Mouse (Mus musculus) myocyte (in vitro differentiated cells): ENCODE data around the gene Atp13a5. TPM values are rescaled to one million over a fixed set of nuclear protein-coding genes. Genes with fewer than 3 reads are reported as not detected.

Experiments
- H3K27me3 ChIP-seq: one replicate; pipeline ENCODE4 v1.6.1; 2011; ENCODE audit not compliant: control insufficient read depth, insufficient read depth, insufficient read length
- H3K36me3 ChIP-seq: one replicate; pipeline ENCODE4 v1.6.1; 2011; ENCODE audit not compliant: control insufficient read depth, insufficient read depth
- H3K4me2 ChIP-seq: one replicate; pipeline ENCODE4 v1.6.1; 2011; ENCODE audit warnings: low read depth, control low read depth
- H3K4me3 ChIP-seq: one replicate; pipeline ENCODE4 v1.5.1; 2011; ENCODE audit warnings: mild to moderate bottlenecking, control low read depth, moderate library complexity
- H3K79me2 ChIP-seq: one replicate; pipeline ENCODE4 v1.6.1; 2011; ENCODE audit not compliant: control insufficient read depth, insufficient read depth
- H3ac ChIP-seq: one replicate; pipeline ENCODE4 v1.6.1; 2011; ENCODE audit not compliant: control insufficient read depth, insufficient read length
- CEBPB ChIP-seq: IDR thresholded peaks from 2 replicates; pipeline ENCODE4 v1.6.1; 2011; ENCODE audit warnings: mild to moderate bottlenecking, moderate library complexity; ENCODE audit not compliant: poor library complexity, insufficient read depth, severe bottlenecking
- E2F4 ChIP-seq: IDR thresholded peaks from one replicate; pipeline ENCODE4 v1.6.1; 2011; ENCODE audit warnings: mild to moderate bottlenecking, control low read depth, moderate library complexity; ENCODE audit not compliant: insufficient read depth
- MAX ChIP-seq: IDR thresholded peaks from one replicate; pipeline ENCODE4 v1.6.1; 2011; ENCODE audit warnings: low read depth, mild to moderate bottlenecking, control low read depth
- MYOD1 ChIP-seq, 3 experiments: IDR thresholded peaks; one replicate each; pipeline ENCODE4 v1.6.1; 2011; ENCODE audit warnings: control low read depth in 2 of 3, low read depth in 2 of 3, mild to moderate bottlenecking in 2 of 3, moderate library complexity in 1 of 3; ENCODE audit not compliant: insufficient read length in 2 of 3, control insufficient read depth in 1 of 3
- MYOG ChIP-seq, 3 experiments: IDR thresholded peaks; one replicate each; pipeline ENCODE4 v1.6.1; 2011; ENCODE audit warnings: control low read depth in 2 of 3, low read depth in 2 of 3, mild to moderate bottlenecking in 2 of 3; ENCODE audit not compliant: insufficient read length in 2 of 3, control insufficient read depth in 1 of 3, insufficient read depth in 1 of 3
- POLR2A ChIP-seq: IDR thresholded peaks from one replicate; pipeline ENCODE4 v1.6.1; 2011; ENCODE audit warnings: low read depth, mild to moderate bottlenecking, control low read depth, moderate library complexity; ENCODE audit not compliant: insufficient read length
- POLR2AphosphoS2 ChIP-seq: IDR thresholded peaks from one replicate; pipeline ENCODE4 v1.6.1; 2011; ENCODE audit warnings: low read depth, control low read depth; ENCODE audit not compliant: insufficient read length
- REST ChIP-seq: IDR thresholded peaks from one replicate; pipeline ENCODE4 v1.6.1; 2011; ENCODE audit warnings: mild to moderate bottlenecking, control low read depth, moderate library complexity; ENCODE audit not compliant: insufficient read depth, insufficient read length
- SRF ChIP-seq: IDR thresholded peaks from one replicate; pipeline ENCODE4 v1.6.1; 2011; ENCODE audit warnings: low read depth; ENCODE audit not compliant: control insufficient read depth, insufficient read length
- TCF12 ChIP-seq: IDR thresholded peaks from one replicate; pipeline ENCODE4 v1.6.1; 2011; ENCODE audit warnings: mild to moderate bottlenecking, control low read depth; ENCODE audit not compliant: poor library complexity, insufficient read depth, severe bottlenecking
- TCF3 ChIP-seq: IDR thresholded peaks from one replicate; pipeline ENCODE4 v1.6.1; 2011; ENCODE audit warnings: low read depth, control low read depth; ENCODE audit not compliant: insufficient read length
- USF1 ChIP-seq: IDR thresholded peaks from one replicate; pipeline ENCODE4 v1.6.1; 2011; ENCODE audit warnings: low read depth, mild to moderate bottlenecking, control low read depth, moderate library complexity
- polyA plus RNA-seq: library from polyadenylated mRNA; unstranded; fragments of >200 nt; fragmentation: generic; extraction: Trizol; gene quantifications from one replicate; pipeline ENCODE4 v1.2.1, GENCODE M21; 2012; ENCODE audit warnings: missing spikeins

The Atp13a5 gene
- polyA plus RNA-seq, 1 experiment: 0.18 TPM

GRCm38 (mm10) chr16:29198461-29198860, 180.1 kb downstream of the Atp13a5 start:
- Histone ChIP-seq H3ac (no peak overlapping the region), H3K4me3 (no peak overlapping the region), H3K36me3 (no peaks in the 10 kb centered on the region), H3K79me2 (no peaks in the 10 kb centered on the region), H3K27me3 (no peaks in the 10 kb centered on the region), H3K4me2 (no peak overlapping the region)
- no peak for TF ChIP-seq SRF
- no peak for TF ChIP-seq USF1
- TF ChIP-seq POLR2A: no peak
- no peak for TF ChIP-seq TCF12
- no peak for TF ChIP-seq MYOD1 (IDR thresholded peaks at IDR 0.05; ENCODE audit: control insufficient read depth in 1 of 3, insufficient read length in 2 of 3, low read depth in 2 of 3)
- TF ChIP-seq CEBPB: no peak

GRCm38 (mm10) chr16:29195156-29195555, 183.4 kb downstream of the Atp13a5 start:
- no peak overlapping the region for H3K4me2 ChIP-seq
- TF ChIP-seq TCF12: no peak
- no peak for TF ChIP-seq MYOD1 (IDR thresholded peaks at IDR 0.05; ENCODE audit: control insufficient read depth in 1 of 3, insufficient read length in 2 of 3, low read depth in 2 of 3)
- TF ChIP-seq CEBPB: no peak
- TF ChIP-seq POLR2A: no peak
- no peak for TF ChIP-seq USF1
- no peak for TF ChIP-seq MYOG (IDR thresholded peaks at IDR 0.05; ENCODE audit: control insufficient read depth in 1 of 3, insufficient read depth in 1 of 3, insufficient read length in 2 of 3, low read depth in 2 of 3)
- no peak for TF ChIP-seq TCF3
- TF ChIP-seq SRF: no peak
- TF ChIP-seq E2F4: no peak
- TF ChIP-seq MAX: no peak
- TF ChIP-seq REST: no peak
- H3K4me3 ChIP-seq: no peak overlapping the region
- no peaks in the 10 kb centered on the region for H3K79me2 ChIP-seq
- no peak overlapping the region for H3ac ChIP-seq
- no peaks in the 10 kb centered on the region for H3K36me3 ChIP-seq
- H3K27me3 ChIP-seq: no peaks in the 10 kb centered on the region

GRCm38 (mm10) chr16:29193981-29194380, 184.6 kb downstream of the Atp13a5 start:
- H3K4me3 ChIP-seq: no peak overlapping the region
- H3K27me3 ChIP-seq: no peaks in the 10 kb centered on the region
- H3K4me2 ChIP-seq: no peak overlapping the region
- no peaks in the 10 kb centered on the region for H3K79me2 ChIP-seq
- no peak overlapping the region for H3ac ChIP-seq
- TF ChIP-seq POLR2A (no peak), SRF (no peak), REST (no peak), E2F4 (no peak), CEBPB (no peak), TCF3 (no peak), USF1 (no peak), MYOD1 (IDR thresholded peaks at IDR 0.05; ENCODE audit: control insufficient read depth in 1 of 3, insufficient read length in 2 of 3, low read depth in 2 of 3) (no peak), MYOG (IDR thresholded peaks at IDR 0.05; ENCODE audit: control insufficient read depth in 1 of 3, insufficient read depth in 1 of 3, insufficient read length in 2 of 3, low read depth in 2 of 3) (no peak), MAX (no peak), POLR2AphosphoS2 (no peak), TCF12 (no peak)
- no peaks in the 10 kb centered on the region for H3K36me3 ChIP-seq

GRCm38 (mm10) chr16:29192911-29193310, 185.6 kb downstream of the Atp13a5 start:
- no peaks in the 10 kb centered on the region for H3K27me3 ChIP-seq
- H3K4me3 ChIP-seq: no peak overlapping the region
- no peaks in the 10 kb centered on the region for H3K79me2 ChIP-seq
- H3K36me3 ChIP-seq: no peaks in the 10 kb centered on the region
- no peak for TF ChIP-seq POLR2A
- TF ChIP-seq MAX: no peak
- TF ChIP-seq USF1: no peak
- no peak overlapping the region for H3ac ChIP-seq
- H3K4me2 ChIP-seq: no peak overlapping the region

Other genes starting within 250 kb of the Atp13a5 start
- 0.92 TPM for gene Hrasls, start 169.0 kb downstream of the Atp13a5 start, polyA plus RNA-seq
- gene Atp13a4, start 166.1 kb upstream of the Atp13a5 start, polyA plus RNA-seq: 0.01 TPM
- gene Opa1, start 200.6 kb upstream of the Atp13a5 start, polyA plus RNA-seq: 20.2 TPM